Mouse (Mus musculus) megakaryocyte, embryonic 14.5 days (primary cell): Measurements from ENCODE around the gene Cisd3.

ENCODE experiments used
- FLI1 ChIP-seq: IDR thresholded peaks from 2 replicates; pipeline ENCODE4 v1.6.1; 2012; ENCODE audit warnings: low read length, inconsistent platforms, mixed read lengths
- GATA1 ChIP-seq: IDR thresholded peaks from 3 replicates; pipeline ENCODE4 v1.6.1; 2012; ENCODE audit warnings: mixed read lengths, low read length, inconsistent platforms, borderline replicate concordance

DNA sequence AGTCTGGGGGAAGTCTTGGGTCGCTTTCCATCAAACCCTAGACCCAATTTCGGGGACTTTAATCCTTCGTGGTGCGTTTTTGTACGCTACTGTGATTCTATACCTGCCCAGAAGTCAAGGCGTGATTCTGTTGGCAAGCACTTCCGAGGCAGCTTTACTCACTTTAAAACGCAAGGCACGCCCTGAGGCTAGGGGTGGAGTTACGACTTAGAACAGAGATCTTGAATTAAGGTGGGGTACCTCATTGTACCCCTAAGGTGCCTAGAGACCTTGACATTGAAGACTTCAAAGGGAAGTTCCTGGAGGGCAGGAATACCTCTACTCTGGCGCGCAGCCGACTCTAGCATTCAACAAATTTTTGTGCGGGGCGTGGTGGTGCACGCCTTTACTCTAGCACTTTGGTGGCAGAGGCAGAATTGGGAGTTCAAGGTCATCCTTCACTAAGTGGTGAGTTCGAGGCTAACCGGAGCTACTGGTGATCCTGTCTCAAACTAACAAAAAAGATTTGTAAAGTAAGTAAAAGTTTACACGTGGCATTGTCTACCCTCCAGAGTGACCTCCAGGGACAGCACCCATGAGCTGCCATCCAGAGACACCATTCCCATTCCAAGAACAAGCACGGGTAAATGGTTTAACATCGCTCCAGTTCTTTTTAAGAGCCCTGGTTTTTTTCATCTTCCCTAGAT, 23.3 kb upstream of the Cisd3 start:
- no peak for TF ChIP-seq GATA1
- TF ChIP-seq FLI1, result no peak
